Mouse (Mus musculus) ES-CJ7 (cell line): ENCODE data around the gene Tas1r1.

Experiments used
- DNase-seq: peaks from one replicate; pipeline ENCODE4 v3.0.0; 2011; ENCODE audit warnings: low read depth, low spot score

Tas1r1 gene

DNA sequence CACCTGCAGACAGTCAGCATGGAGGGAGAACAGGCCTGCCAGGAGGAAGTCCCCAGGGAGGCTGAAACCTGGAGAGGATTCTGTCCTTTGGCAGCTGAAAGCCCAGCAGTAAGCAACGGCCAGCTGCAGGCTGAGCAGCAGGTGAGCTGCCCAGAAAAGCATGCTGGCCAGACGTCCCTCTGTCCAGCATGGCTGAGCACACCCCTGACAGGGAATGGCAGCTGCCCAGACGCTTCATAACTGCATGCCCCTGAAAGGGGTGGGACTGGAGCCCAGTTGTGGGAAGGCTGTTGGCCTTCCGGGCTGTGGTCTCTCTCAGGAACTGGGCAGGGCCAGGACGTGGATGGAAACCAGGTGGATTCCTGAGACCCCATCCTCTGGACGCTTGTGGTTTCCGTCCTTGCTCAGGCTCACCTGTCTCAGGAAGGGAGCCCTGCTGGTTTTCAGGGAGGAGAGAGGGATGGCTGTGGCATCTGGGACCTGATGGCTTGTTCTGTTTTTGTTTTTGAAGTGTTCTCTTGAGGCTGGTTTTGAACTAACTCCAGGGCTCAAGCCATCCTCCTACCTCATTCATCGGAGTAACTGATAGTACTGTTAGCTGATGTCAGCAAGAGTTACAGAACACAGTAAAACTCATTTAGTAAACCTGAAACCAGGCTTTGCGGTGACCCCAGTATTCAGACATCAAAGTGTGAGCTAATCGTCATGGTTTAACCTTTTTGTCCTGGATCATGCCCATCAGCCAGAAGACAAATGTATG is at the start of gene Tas1r1:
Tas1r1 (minus strand) TSS at position 344 of the 760 bp plus-strand sequence.
- no peak for DNase-seq

DNA sequence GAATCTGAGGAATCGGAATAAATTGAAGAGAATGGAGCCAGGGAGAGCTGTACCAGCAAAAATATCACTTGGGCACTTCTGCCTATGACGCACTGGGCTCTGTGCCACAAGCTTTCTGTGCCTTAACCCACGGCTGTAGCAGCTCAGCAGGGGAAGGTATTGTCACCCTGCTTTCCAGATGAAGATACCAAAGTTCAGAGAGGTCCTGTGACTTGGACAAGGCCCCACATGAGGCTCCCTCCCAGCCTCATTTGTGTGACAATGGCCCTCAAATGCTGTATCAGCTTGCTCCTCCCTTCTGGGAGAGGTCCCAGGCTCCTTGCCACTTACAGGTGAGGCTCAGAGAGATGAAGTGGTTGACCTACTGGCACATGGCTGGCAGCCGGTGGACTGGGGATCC is 49.8 kb upstream of the Tas1r1 start:
- DNase-seq, result peak; percentile 91

DNA sequence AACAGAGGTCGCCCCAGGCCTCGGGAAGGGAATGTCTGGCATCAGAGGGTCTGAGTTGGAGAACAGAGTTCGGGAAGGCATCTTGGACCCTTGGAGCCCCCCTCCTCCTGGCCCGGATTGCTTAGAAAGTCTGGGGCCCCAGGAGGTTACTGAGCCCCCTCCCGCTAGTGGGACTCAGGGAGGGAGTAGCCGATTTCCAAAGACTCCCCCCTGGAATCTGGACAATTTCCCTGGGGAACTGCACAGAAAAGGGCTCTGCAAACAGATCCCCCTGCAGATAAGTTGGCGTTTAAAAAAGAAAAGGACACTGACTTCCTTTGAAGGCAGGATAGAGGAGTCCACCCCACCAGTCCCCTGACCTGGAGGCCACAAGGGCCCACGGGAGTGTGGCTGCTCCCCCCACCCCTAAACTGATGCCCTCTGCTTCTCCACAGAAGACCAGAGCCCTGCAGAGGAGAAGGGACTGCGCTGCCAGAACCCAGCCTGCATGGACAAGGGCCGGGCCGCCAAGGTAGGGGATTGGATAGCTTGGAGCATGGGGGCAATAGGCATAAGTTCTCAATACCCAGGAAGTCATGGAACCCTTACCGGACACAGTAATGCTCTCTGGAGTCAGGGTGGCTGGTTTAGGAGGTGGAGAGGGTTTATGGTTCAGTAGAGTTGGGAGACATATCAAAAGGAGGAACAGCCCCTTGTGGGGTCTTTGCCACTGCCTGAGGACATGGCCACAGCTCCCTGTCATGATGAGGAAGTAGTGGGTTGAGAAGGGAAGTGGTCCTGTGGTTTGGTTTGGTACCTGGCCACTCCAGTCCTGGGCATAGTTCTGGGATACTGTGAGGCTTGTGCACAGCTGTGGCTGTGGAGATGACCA is 49.1 kb upstream of the Tas1r1 start:
- no peak for DNase-seq

DNA sequence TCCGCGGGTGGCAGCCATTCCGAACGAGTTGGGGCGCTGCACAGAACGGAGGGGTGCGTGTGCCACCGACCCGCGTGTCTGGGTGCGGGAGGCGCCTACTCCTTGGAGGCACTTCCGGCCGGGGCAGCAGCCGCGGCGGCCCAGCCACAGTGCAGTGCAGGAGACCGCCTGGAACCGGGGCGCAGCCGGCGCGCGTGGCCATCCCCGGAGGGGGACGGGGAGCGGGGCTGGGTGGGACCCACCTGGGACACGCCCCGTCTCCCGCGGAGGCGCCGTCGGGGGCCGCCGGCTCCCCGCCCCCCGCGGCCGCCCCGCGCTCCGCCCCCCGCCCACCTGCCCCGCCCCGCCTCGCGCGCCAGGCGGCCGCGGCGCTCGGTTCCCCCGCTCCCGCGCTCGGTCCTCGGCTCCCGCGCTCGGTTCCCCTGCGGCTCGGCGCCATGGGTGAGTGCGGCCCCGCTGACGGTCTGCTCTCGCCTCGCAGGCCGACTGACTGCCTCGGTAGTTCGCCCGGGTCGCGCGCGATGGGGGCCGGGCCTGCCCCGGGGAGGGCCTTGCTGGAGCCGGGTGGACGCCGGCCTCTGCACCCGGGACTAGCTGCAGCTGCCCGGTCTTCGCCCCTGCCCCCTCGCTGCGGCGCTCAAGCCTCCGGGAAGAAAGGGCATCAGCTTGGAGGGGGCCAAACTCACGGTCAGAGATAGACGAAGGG is 48.3 kb upstream of the Tas1r1 start:
- no peak for DNase-seq

DNA sequence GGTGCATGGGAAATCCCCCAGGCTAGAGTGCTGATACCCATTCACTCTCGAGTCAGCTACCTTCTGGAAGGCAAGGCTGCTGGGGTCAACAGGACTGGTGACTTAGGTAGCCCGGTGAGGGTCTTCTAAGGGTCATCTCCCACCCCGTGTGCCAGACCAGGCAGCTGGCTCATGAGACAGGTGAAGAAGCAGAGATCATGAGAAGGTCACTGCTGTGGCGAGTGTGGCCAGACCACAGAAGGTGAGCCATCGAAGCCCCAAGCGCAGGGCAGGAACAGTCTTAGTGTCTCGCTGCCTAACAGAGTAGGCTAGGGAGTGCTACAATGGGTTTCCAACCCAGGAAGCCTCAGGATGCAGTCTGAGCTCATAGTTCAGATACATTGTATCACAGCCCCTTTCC is 46.2 kb upstream of the Tas1r1 start:
- no peak for DNase-seq

DNA sequence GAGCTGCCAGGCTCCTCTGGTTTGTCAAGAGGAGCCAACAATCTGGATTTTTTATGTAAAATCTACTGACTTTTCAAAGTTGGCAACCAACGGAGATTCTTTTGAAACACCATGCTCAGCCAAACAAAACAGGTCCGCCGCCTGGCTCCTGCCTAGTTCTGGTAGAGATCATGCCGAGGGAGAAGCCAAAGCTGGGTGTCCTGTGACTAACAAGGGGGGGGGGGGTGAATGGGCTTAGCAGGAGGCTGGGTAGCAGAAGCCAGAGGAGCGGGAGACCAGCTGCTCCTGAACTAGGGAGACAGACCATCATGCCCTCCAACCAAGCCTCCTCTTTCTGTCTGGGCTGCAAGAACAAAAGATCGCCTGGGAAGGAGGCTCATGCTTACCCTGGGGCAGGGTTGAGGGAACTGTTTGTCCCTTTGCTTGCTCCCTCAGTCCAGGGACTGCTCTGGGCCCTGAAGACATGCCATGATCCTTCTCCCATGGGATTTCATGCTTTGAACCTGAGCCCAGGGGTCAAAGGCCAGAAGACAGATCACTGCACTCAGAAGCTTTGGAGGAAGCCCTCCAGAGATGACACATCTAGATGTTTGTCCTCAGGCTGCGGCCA is 45.3 kb upstream of the Tas1r1 start:
- no peak for DNase-seq

DNA sequence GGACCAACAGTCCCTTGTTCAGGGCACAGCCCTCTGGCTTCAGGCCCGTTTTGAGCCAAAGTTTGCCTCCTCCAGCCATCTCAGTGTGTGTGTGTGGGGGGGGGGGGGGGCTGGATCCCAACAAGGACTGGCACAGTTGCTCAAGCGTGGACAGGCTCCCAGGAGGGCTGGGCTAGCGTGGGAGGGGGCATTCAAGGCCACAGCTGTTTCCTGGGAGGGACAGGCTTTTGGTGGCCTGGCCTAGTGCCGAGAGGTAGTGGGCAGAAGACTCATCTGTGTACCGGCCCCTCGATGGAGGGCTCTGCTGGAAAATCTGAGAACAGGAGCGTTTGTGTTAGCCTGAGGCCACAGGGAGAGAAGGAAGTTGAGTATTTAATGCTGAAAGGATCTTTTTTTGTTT is 41.6 kb upstream of the Tas1r1 start:
- DNase-seq, result no peak

DNA sequence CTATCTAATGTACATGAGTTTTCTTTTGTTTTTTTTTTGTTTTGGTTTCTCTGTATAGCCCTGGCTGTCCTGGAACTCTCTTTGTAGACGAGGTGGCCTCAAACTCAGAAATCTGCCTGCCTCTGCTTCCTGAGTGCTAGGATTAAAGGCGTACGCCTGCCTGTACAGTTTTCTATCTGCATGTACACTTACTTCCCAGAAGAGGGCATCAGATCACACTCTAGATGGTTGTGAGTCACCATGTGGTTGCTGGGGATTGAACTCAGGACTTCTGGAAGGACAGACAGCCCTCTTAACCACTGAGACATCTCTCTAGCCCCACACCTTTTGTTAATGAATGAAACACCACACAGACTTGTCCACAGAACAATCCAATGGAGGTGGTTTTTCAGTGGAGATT is 40.9 kb upstream of the Tas1r1 start:
- peak; percentile 72 for DNase-seq

DNA sequence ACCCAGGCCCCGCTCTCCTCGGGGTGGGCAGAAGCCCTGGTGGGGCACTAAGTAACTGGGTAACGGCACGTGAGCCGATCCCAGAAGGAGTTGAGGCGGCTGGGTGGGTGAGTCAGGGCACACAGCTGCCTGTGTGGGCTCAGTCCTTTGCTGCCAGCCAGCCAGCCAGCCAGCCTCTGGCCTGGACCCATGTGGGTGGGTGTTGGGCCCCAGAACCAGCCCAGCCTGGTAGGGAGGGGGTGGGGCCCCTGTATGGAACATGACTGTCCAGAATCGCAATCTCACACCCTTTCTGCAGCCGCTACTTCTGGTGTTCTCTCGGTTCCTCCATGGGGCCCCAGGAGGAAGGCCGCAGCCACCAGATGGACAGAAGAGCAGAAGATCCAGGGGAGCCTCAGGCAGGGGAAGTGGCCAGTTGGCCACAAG is 39.8 kb upstream of the Tas1r1 start:
- no peak for DNase-seq

DNA sequence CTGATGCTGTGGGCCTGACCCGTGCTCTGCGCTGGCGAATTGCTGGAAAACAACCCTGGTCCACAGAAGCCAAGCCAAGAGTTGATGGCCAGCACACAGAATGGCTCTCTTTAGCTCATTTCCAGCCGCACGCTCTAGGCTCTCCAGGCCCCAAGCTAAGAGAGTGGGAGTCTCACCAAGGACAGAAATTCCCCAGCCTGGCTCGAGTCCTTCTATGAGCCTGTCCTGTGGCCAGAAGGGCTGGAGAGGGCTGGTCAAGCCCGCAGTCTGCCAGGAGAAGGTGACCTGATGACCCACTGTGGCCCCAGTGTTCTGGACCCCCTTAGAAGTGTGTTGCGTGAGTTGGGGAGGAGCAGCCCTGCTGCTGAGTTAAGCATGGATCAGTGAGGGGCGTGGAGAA is 38.8 kb upstream of the Tas1r1 start:
- DNase-seq, result no peak

DNA sequence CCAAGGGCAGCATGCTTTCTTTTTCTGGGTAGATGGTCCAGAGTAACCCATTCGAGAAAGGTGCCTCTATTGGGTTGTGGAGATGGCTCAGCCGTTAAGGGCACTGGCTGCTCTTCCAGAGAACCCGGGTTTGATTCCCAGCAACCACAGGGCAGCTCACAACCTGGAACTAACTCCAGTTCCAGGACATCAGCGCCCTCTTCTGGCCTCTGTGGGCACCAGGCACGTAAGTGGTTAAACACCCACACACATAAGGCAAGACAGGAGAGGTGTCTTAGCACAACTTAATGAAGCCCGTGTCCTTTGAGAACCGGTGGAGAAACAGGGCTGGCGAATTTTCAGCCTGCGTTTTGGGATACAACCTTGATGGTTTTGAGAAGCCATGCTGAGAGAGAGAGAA is 36.2 kb upstream of the Tas1r1 start:
- peak; percentile 65 for DNase-seq

DNA sequence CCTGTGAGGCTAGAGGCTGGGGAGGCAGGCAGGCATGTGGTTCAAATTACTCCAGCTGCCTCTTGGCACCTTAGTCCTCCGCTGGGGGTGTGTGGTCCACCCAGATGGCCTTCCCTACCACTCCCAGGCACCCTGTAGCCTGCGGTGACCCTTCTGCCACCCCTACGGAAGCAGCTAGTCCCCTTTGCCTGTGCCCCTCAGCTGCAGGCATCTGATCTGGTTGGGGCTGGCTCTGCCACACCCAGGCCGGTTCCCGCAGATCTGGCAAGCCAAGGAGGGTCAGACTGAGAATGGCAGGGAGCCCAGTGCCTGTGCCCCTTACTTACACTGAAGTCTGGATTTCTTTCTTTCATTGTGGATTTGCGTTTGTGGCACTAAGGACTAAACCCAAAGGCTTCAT is 35.3 kb upstream of the Tas1r1 start:
- no peak for DNase-seq

DNA sequence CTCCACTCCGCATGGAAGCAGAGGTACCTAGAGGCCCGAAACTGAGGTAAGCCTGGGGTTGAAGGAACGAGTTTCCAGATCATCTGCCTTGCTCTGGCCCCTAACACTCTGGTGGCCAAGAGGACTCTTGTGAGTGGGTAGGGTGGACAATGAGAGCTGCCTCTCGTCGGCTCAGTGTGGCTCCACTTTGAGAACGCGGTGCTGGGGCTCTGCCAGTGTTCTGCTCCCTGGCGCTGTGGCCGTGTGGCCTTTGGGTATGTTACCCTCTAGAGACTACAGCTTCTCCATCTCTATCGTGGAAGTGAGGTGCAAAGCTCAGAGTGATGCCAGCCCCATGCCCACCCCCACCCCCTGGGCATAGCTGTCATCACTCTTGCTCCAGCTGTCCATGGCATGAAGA is 34.3 kb upstream of the Tas1r1 start:
- DNase-seq, result no peak

DNA sequence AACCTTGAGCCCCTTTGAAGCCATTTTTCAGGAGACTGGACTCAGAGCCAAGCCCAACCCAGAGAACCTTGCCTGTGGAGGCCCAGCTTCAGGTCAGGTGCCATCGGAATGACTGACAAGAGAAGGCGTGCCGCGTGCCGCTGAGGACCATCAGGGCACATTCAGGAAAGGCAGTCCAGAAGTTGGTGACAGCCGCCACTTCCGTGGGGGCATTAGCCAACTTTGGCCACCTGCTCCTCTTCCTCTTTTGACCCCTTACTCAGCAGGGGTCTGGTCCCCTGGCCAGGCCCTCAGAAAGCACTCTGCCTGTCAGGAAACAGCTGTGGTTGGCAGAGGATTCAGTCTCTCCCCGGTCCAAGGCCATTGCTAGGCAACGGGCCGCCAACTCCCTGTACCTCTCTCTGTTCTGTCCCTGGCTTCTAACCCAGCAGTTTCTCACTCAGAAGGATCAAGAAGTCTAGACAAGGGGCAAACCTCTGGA is 33.8 kb upstream of the Tas1r1 start, which contains the start of gene Plekhg5:
Plekhg5 (plus strand) TSS at position 378 of the 481 bp plus-strand sequence.
- peak; percentile 53 for DNase-seq

DNA sequence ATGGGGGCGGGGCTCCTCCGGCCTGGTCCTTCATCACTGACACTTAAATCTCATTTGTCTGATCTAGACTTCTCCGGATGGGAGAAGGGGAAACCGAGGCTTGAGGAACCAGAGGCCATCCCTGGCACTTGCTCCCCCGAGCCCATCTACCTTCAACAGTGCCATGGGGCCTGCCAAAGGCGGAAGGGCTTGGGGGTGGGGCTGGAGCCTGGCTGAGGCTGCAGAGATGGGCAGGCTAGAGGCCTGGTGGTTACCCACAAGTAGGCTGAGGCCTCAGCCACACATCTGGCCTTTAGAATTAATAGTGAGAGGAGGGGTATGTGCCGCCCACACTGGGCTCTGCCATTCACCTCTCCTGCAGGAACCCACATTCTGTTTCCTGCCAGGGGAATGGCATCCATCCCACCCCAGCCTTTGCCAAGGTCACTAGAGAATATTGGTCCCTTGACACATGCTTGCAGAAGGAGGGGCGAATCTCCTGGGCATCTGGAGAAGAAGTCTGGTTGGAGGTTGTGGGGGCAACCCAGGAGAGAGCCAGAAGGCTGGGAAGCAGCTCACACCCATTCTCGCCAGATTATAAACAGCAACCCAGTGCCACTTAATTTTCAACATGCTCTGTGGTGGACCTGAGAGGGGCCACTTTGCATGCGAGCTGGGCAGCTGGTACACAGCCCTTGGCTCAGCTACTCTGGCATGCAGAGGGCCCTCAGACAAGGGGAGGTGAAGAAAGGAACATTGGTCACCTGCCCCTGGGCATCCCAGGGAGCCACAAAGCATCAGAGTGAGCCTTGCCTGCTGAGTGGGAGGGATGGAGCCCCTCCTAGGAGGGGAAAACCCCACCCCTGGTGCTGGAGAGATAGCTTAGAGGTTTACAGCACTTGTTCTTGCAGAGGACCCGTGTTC is 32.4 kb upstream of the Tas1r1 start:
- DNase-seq, result no peak

DNA sequence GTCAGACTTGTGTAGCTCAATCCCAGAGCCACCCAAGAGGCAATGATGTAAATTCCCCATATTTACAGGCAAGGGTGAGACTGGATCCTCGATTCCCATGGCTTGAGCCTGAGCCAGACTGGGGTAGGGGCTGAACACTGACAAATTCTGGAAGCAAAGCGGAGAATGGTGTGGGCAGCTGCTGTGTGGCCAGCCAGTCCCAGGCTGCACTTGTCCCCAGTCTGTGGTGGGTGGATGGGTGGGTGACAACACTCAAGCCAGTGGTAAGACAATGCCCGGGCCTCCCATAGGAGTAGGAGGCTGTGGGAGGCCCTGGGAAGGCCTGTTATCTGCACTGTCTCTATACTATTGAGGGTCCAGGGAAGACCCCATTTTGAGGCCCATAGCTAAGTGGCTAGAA is 30.9 kb upstream of the Tas1r1 start:
- DNase-seq, result no peak

DNA sequence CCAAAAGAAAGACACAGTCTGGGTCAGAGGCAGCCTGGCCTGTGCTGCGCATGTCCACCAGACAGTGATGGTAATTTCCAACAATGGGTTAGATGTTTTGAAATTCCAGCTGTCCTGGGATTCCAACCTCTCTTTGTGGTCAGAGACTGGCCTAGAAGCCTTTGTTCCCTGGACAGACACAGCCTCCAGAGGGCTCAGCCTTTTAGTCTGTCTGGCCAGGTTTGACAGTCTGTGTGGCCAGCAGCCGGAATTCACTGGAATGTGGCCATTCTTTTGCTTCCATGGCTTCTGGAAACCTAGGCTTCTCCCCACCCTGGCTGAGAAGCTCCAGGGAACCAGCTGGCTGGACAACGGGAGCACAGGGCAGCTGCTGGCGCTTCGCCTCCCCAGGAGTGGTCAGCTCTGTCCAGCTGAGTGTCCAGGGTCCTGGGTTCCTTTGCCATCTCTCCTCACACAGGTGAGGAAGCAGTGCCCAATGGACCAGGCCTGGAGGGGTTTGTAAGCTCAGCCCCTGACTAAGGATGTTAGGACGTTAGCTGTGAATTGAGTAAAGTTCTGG is 29.9 kb upstream of the Tas1r1 start:
- DNase-seq, result no peak

DNA sequence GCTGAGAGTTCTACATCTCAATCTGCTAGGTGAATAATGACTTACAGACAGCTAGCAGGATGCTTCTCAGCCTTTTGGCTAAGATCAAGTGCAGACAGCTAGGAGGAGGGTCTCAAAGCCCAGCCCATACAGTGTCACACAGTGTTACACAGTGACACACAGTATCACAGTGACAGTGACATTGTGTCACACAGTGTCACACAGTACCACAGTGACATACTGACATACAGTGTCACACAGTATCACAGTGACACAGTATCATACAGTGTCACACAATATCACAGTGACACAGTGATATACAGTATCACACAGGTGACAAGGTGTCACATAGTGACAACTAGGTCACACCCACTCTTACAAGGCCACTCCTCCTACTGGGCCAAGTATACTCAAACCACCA is 28.9 kb upstream of the Tas1r1 start:
- no peak for DNase-seq

DNA sequence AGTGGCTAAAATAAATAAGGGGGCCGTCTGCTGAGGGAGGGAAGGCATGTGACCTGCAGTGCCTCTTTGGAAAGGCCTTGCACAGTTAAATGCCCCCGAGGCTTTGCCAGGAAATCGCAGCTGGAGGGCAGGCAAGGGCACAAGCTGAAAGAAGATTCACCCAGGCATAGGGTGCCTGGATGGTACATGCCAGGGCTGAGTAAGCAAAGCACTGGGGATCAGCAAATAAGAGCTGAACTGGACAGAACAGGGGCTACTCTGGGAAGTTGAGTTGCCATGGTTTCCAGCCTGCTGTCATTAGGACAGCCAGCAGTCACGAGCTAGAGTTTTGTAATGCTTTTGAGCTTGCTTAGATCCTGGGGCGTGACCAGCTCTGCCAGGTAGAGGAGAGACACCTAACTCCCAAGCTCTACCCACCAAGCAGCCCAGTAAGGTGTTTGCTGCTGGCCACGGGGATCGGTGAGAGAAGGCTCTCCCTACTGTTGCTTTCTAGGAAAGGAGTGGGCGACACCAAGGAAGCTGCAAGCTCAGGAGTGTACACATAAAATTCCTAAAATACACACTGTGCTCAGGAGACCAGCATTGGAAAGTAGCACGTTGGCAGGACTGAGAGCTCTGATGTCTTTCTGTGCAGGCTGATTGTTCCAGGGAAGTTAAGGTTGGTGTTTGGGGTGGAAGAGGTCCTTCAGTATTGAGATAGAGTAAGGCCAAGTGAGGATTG is 24.2 kb upstream of the Tas1r1 start:
- no peak for DNase-seq

DNA sequence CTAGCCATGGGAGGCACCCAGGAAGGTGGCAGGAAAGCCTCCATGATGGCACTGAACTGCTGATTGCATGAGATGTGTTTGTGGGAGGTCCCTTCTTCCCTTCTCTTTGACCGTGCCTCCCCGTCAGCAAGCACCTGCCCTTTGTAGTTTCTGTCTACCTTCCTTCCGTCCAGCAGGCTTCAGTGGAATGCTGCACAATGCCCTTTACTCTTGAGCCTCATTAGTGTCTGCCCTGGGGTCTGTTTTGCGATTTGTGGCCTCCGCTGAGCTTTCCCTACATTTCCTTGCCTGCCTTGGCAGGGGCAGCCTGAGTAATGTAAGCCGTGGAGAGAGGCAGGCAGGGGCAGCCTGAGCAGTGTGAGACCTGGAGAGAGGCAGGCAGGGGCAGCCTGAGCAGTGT is 6.2 kb upstream of the Tas1r1 start:
- DNase-seq, result no peak
